Mouse (Mus musculus) CD4-positive, CD25-positive, alpha-beta regulatory T cell, adult 2 months (primary cell): ENCODE data around the gene Chst8.

Experiments
- DNase-seq: peaks from one replicate; pipeline ENCODE4 v3.0.0-alpha.2; 2012; ENCODE audit warnings: low read depth, low spot score

Chst8 gene

DNA sequence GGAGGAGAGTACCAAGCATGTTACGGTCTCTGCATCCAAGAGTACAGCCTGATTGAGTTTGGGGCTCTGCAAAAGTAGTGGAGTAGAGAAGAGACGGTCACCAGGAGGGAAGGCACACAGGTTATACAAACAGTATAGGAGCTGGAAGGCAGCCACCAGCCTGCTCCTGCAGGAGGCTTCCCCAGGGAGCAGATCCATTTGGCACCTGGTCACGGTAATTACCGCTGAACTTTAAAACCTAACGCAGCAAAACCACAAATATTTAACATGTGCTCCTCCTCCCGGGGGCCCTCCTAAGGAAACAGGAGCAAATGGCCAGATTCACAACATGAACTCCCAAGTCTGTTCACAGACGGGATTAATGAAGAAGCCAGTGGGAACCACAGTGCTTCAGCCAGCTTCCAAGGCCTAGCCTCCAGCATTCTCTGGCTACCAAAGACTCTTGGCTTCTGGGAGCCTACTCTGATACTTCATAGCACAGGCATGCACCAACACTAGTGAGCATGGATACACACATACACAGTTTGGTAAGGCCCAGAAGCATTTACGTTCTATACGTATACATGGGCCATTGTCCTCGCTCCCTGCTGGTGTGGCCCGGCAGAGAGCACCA lies 97.6 kb downstream of the Chst8 start:
- no peak for DNase-seq

DNA sequence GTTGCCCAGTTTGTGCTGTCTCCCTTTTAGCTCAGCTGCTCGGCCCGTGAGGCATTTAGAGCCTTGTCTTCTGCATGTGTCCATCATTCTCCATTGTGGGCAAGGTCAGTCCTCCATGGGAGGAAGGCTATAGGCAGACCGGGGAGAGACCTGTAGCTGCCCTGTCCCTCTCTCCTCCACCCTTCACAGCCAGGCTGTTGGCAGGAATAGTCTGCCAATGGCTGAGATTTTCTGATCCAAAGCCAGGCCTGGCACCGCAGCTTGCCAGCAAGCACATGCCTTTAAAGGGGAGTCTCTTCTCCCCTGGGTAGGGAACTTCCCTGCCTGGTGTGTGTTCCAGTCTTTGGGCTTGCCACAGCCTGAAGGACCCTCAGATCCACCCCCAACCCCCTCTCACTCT lies 103.4 kb downstream of the Chst8 start:
- no peak for DNase-seq

DNA sequence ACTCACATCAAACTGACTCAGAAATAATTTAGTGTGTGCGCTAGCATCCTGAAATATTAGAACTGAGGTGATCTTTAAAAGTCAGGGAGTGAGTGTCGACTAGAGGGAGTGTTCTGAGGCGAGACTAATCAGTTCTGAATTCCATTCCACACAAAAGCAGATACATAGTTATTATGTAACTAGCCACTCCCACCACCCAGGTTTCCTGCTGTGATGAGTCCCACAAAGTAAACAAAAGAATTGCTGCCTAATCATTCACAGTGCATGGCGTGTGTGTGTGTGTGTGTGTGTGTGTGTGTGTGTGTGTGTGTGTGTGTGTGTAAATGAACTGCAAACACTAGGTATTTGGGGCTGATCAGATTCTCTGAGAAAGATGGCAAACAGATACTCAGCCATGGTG lies 108.1 kb downstream of the Chst8 start:
- DNase-seq: no peak

DNA sequence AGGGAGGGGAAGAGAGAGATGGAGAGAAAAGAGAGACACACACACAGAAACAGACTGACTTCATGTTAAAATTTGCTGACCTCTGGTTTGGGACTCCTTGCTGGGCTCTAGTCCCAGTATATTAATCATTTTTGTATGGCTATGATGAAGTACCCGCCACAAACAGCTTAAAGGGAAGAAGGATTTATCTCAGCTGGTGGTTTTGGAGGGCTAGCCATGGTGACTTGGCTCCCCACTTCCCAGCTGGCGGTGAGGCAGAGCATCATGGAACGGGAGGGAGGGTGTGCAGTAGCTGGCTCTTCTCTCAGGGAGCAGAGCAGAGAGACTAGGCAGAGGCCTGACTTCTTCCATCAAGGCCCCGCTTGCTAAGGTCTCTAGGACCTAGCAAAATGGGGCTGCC lies 109.1 kb downstream of the Chst8 start:
- DNase-seq: no peak

DNA sequence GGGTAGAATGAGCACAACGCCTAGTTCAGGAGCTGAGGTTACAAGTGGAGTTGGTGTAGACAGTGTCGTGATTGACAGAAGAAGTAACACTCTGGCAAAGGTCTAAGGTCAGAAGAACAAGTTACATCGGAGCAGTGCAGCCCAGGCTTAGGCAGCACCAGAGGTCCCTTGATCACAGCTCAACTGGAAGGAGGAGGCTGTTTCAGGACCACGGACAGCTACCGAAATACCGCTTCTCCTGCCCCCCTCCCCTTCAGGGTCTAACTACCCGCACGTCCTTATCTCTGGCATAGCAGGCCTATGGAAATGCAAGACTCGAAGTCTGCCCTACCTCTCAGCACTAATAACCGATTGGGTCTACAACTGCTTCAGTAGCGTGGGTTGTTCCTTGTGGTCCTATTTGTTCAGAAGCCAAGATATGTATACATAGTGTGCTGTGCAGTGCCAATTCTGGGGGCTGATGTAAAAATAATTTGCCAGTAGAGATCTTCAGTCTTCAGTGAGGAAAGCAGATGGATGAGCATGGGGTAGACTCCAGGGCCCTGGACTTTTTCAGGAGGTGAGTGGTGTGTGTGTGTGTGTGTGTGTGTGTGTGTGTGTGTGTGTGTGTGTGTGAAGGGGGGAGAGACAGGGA lies 109.7 kb downstream of the Chst8 start:
- DNase-seq: peak; percentile 2

DNA sequence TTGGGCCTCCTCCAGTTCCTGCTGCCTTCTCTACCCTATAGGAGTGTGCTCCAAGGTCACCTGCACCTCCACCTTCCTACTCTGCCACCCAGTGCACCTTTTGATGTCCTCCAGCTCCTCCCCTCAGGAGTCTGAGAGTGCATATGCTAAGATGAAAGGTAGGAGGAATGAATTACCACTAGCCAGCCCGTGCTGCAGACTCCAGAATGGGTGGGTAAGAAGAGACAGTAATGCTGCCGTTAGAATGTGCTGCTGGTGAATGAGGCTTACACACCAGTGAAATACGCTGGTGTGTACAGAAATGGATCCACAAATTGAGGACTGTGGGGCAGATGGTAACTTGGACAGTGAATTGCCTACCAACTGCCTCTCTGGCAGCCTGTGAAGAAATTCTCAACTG lies 112.6 kb downstream of the Chst8 start:
- no peak for DNase-seq

DNA sequence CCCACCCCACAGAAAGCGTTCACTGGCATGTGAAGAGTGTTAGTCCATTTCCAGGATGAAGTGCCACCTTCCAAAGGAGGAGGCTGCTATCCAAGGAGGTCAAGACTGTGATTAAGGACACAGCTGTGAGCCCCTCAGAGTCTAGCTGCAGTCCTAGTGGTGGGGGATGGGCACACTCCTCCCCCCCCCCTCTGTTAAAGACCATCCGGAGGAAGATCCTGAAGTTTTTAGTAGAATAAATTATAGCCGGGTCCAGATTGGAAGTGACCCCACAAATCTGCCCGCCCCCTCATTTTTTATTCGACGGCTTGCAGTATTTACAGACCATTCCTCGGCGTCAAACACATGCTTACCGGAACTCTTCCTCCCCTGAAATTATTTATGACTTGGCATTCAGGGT lies 114.3 kb downstream of the Chst8 start:
- DNase-seq: no peak

DNA sequence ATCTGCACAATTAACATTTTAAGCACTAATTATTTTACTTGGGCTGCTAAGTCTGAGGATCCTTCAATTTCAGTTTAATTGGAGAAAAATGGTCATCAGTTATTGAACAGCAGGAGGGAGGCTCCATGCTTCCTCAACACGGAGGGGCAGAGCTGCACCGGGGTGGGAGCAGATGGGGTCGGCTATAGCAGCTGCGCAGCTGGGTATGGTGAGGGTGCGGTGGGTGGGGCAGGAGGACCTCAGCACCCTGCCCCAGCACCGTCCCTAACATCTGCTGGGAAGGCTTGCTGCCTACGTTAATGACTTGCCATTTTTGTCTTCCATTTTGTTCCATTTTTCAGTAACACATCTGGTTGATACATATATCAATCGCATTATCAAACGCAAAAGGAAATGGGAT lies 116.4 kb downstream of the Chst8 start:
- DNase-seq: no peak

DNA sequence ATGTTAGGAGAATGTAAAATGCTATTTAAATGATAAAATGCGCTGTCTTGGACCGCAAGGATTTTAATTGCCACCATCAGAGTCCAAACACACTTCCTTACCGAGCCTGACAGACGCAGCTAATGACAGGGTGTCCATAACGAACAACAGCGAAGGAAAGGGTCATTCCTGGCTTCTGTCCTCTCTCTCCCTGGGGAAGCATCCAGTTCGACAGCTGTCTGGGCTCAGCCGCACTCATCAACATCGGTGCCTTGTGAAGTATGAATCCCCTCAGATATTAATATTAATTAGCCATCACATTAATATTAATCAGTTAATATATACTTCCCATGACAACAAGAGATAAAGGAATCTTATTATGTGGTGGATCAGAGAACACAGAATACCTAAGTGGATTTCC lies 117.6 kb downstream of the Chst8 start:
- DNase-seq: no peak

DNA sequence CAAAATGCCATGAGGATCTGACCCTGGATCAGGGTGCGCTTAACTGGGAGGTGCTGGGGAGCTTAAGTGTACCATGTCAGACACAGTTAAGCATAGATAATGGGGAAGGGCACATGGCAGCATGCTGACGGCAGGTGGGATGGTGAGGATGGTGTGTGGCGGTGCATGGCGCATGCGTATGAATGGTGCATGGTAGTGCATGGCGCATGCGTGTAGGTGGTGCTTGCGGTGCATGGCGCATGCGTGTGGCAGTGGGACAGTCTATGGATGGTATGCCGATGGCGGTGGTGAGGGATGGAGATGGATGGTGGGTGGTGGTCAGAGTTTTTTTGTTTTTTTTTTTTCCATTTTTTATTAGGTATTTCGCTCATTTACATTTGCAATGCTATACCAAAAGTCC lies 118.6 kb downstream of the Chst8 start:
- DNase-seq: no peak

DNA sequence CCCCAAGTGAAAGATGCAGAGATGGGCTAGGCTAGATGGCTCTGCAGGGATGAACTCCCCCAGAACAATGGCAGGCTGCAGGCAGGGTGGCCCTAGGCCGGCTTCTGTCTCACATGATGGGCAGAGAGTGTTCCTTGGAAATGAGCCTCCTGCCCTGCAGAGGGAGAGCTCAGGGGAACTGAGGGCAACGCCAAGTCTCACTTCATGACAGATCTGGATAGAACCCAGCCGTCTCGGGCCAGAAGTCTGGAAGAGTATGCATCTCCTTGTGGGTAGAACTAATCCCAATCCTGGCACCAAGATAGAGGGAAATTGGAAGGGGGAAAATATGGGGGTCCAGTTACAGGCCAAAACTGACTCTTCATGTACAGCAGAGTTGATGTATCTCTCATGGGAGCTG lies 119.4 kb downstream of the Chst8 start:
- no peak for DNase-seq

DNA sequence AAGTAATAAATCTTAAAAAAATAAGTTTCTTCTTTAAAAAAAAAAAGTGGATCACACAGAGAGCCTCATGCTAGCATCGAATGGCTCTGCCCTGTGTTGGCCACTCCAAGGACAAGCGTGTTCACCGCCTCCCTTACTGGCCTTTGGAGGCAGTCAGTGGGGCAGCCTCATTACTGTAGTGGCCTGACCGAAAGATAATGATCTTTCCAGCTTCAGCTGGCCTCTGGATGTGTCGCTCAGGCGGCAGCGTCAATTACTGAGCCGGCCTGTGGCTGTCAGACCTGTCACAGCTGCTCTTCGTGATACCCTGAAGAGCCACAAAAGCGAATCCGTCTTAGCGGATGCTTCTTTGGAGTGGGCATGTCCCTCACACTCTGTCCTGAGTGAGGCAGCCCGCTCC lies 122.4 kb downstream of the Chst8 start:
- no peak for DNase-seq

DNA sequence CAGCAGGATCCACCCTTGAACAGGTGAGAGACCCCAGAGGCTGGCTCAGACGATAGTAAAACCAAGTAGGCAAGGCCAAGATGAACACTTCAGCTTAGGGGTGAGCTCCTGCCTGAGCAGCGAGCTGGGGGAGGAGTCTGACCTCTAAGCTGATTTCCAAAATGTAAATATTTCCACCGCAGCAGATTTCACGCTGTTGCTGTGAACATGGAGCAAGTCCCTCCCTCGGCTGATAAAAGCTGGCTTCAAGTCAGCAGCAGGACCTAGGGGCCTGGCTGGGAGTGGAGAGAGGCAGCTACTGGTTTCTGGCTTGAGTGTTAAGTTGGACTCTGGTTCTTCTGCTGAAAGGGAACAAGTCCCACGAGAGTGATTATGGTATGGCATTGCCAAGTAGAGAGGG lies 123.5 kb downstream of the Chst8 start:
- no peak for DNase-seq

DNA sequence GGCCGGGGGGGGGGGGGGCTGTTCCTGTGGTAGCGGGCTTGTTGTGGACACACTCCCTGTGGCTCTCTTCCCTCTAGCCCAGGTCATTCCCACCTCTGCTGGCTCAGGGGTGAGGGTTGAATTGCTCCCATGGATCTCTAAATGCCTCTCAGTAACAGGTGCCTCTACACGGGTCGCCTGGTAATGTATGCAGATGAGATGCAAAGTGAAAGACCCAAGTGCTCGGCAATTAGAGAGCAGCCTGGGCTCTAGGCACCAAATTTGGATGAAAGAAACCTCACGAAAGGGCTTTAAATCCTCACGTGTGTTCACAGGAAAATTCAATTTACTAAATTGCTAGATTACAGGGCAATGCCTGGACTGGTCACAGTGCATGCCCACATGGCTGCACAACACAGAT lies 126.7 kb downstream of the Chst8 start:
- DNase-seq: no peak

DNA sequence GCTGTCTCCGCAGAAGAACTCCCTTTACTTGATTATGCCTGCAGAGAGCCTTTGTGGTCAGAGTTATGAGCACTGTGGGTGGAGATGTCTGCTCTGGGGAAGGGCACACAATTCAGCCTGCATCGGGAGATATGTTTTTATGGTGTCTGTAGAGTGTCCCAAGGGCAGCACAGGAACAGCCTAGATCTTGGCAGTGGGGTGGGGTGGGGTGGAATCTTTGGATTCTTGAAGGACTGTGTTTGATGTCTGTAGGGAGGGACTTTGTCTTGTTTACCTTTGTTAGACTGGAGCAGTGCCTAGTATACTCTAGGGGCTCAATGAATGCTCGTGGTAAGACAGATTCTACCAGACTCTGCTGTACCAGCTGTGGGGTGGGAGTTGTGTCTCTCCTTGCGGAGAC lies 127.3 kb downstream of the Chst8 start:
- DNase-seq: no peak

DNA sequence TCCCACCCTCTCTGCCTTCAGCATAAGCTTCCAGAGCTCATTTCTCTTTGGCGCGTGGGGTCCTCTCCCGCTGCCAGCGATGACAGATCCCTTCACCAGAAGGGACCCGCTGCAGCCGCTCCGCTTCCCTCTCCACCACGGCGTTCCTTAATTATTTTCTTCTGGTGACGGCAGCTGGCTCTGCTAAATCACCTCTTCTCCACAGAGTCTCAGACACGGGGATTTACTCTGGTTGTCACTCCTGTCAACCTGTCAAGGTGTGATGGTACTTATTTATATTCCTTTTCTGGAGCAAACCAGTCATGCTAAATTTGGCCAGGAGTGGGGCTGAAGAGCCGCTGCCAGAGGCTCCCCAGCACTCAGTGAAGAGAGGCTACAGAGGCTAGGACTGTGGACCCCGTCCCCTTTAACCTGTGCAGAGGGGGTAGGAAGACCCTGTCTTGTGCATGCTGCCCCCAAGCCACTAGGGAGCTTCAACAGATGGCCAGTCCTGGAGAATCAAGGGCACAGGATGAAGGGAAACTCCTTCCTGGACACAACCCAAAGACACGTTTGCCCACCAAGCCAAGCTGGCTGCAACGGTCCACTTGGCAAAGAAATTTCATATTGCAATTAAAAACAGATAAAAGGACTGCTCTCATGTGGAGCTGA lies 131.6 kb downstream of the Chst8 start:
- no peak for DNase-seq

DNA sequence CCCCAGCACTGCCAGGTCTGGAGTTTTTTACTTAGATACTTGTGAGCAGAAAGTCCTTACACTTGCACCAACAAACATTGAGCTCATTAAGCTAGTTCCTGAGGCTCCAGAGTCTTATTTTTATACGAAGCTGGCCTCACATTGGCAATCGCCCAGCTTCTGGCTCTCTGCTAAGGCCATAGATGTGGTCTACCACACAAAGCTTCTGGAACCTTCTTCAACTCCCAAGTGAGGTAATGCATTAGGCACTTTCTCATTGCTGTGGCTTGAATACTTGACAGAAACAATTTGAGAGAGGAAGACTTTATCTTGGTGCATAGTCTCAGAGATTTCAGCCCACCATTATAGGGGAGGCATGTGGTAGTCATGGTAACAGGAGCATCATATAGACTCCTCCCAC lies 132.6 kb downstream of the Chst8 start:
- no peak for DNase-seq

DNA sequence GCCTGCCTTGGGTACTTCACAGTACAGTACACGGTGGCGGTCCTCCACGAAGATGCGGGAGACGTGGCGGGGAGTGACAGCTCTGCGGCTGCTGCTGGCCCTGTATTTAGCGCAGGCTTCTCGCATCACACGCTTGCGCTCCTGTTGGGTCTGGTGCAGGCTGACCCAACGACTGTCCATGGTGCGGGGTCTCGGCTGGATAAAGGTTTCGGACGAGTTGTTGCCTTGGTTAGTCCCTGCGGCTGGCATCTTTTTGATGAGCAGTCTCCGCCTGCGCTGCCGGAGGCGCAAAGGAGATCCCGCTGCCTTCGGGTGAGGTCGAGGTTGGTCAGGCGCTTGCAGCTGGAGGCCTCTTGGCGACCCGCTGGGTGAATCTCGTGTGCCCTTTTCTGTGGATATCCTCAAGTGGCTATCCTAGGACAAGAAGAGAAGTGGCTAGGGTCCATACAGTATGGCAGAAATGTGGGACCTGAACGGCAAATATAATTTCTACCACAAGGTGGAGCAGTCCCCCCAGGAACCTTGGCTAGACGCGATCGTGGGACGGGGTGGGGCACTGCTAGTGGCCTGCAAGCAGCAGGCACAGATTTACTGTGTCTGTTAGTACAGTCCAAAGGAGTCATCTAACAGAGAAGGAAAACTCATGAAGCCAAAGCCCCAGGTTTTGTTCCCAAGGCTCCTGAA lies 136.5 kb downstream of the Chst8 start:
- DNase-seq: peak; percentile 67

DNA sequence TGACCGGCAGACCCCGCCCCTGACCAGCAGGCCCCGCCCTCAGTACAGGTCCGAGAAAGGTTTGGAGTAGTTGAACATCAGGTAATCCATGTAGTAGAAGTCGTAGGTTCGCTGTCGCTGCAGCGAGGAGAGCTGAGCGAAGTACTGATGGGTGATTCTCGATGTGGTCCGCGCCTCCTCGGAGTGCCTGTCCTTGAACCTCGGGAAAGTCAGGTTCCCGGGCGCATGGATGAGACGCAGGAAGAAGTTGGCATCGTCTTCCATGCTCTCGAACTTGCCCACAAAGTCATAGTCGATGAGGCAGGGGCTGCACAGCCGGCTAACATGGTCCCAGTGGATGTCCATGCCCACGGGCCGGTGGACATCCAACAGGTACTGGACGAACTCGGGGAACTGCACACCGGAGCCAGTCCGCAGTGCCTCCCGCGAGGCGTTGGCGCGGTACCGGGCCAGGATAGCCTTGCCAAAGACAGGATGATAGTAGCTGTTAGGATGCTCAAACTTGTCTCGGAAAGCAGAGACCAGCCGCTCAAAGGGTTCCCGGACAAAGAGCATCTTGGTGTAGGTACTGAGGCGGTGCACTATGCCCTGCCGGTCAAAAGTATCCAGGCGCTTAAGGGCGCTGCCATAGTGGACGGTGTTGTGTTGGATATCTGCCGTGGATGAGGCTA lies 137.3 kb downstream of the Chst8 start:
- DNase-seq: no peak

DNA sequence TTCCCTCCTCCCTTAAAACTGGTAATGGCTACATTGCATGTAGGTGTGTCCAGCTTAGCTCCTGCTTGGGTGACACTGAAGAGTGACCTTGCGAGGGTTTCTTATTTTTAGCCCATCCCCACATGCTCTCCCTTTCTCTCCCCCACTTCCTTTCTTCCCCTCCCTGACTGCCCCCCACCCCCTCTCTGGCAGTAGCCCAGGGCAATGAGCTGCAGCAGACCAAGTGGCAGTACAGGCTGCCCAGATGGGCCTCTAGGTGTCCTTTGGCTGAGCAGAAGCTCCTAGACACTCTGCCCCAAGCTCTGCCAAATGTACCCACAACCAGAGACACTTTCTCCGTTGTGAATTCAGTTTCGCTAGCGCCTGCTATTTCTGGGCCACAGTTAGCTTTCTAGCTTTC lies 139.6 kb downstream of the Chst8 start:
- no peak for DNase-seq

DNA sequence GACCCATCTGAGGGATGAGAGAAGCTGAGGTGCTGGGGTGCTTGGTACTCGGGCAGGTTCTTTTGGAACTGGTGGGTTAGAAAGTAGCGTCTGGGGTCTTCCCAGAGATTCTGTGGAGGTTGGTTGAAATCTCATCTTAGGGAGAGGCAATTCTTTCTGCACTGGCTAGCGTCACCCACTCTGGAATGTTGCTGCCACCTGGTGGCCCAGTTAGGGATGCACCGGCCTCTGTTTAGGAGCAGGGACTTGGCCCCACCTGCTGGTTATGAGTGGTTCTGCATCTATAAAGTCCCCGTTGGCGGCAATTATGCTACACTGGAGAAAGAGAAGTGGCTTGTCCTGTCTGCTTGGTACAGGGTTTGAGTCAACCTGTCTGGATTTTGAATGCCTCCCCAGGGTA lies 140.6 kb downstream of the Chst8 start:
- peak; percentile 87 for DNase-seq

DNA sequence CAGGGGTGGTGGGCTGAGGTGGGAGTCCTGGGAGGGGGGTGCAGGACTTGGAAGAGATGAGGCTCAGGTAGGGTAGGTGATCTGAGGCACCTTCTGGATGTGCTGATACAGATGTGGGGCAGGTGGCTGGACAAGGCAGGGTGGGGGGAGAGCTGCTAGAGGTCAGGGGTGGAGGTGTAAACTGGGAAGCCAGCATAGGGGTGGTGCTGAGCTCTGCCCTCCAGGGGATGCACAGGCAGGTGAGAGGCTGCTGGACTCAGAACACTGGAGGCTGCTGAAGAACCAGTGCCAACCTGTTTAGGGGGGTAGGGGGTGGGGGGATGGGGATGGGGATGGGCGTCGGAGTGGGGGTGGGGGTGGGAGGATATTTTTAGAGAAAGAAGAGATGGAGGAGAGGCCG lies 141.7 kb downstream of the Chst8 start:
- DNase-seq: no peak
